Mouse (Mus musculus) midbrain, embryonic 14.5 days (tissue): ENCODE measurements at regions not wholly inside any gene's neighbourhood (a gene's known extent, or its start where the extent isn't known, plus 50 kb on each side); places are given as distances from the start of the nearest gene placed in this dataset.

Source experiments
- ATAC-seq: fragments of 200-750 bp; cut with Nextera tagmentation; 2 replicates; pipeline ENCODE4 v1.8.0; 2017; ENCODE audit warnings: moderate number of reproducible peaks, moderate library complexity; ENCODE audit not compliant: low FRiP score, low TSS enrichment
- DNase-seq: peaks from one replicate; pipeline ENCODE4 v3.0.0-alpha.2; 2015
- H3K27ac ChIP-seq: fragments of 300-500 bp; sonication (generic); replicated peaks from 2 replicates; pipeline ENCODE4 v1.5.1; 2014; ENCODE audit warnings: mild to moderate bottlenecking, low read depth, low read length, moderate library complexity
- H3K27me3 ChIP-seq: fragments of 300-500 bp; sonication (generic); 2 replicates; pipeline ENCODE4 v1.6.1; 2014; ENCODE audit warnings: low read length, control low read depth, mixed read lengths; ENCODE audit not compliant: control insufficient read depth, insufficient read depth
- H3K36me3 ChIP-seq: fragments of 300-500 bp; sonication (generic); 2 replicates; pipeline ENCODE4 v1.6.1; 2014; ENCODE audit warnings: low read length, control low read depth; ENCODE audit not compliant: control insufficient read depth, insufficient read depth
- H3K4me1 ChIP-seq: fragments of 300-500 bp; sonication (generic); 2 replicates; pipeline ENCODE4 v1.6.1; 2014; ENCODE audit warnings: mild to moderate bottlenecking, antibody characterized with exemption, low read length, control low read depth; ENCODE audit not compliant: control insufficient read depth, insufficient read depth
- H3K4me2 ChIP-seq: fragments of 300-500 bp; sonication (generic); 2 replicates; pipeline ENCODE4 v1.6.1; 2014; ENCODE audit warnings: mild to moderate bottlenecking, low read length, moderate library complexity
- H3K4me3 ChIP-seq: fragments of 300-500 bp; sonication (generic); replicated peaks from 2 replicates; pipeline ENCODE4 v1.5.1; 2014; ENCODE audit warnings: low read depth, low read length
- H3K9ac ChIP-seq: fragments of 300-500 bp; sonication (generic); replicated peaks from 2 replicates; pipeline ENCODE4 v1.6.1; 2014; ENCODE audit warnings: mild to moderate bottlenecking, low read length, moderate library complexity
- H3K9me3 ChIP-seq: fragments of 300-500 bp; sonication (generic); 2 replicates; pipeline ENCODE4 v1.6.1; 2016; ENCODE audit warnings: low read length, control low read depth, mixed read lengths; ENCODE audit not compliant: control insufficient read depth
- WGBS: fragments of 180-500 bp; shearing (Covaris S2); extraction: QIAGEN DNeasy Blood & Tissue Kit; methylation state at CpG from one replicate; pipeline ENCODE4 v1.1.7; 2014; 5-methylcytosine and 5-hydroxymethylcytosine counted together

GRCm38 (mm10) chr4:152755756-152756155, 278.1 kb upstream of the Kcnab2 start:
- H3K27ac ChIP-seq = peak overlapping the region; percentile 70; the same call in 1 of the 2 replicates
- H3K4me3 ChIP-seq = no peak overlapping the region
- DNase-seq = no peak
- WGBS = 95% methylated on average over 8 of the region's 8 CpGs
- no peak overlapping the region for H3K4me2 ChIP-seq
- H3K27me3 ChIP-seq = no peaks in the 10 kb centered on the region
- H3K4me1 ChIP-seq = no peaks in the 10 kb centered on the region
- ATAC-seq = no peak
- H3K9ac ChIP-seq = 0 out of 2 replicates have a peak overlapping the region, but pooled peaks have one; percentile 16
- H3K9me3 ChIP-seq = no peaks in the 10 kb centered on the region
- no peaks in the 10 kb centered on the region for H3K36me3 ChIP-seq

GRCm38 (mm10) chr4:152744366-152744765, 266.7 kb upstream of the Kcnab2 start:
- Histone ChIP-seq H3K27ac (0 out of 2 replicates have a peak overlapping the region, but pooled peaks have one; percentile 28), H3K36me3 (no peaks in the 10 kb centered on the region), H3K4me3 (no peak overlapping the region), H3K4me2 (no peak overlapping the region), H3K27me3 (no peaks in the 10 kb centered on the region), H3K9ac (no peak overlapping the region; the same call in 1 of the 2 replicates), H3K9me3 (no peaks in the 10 kb centered on the region), H3K4me1 (0 out of 2 replicates have a peak, but pooled peaks cover 7% of the 10 kb centered on the region)
- DNase-seq (peak; percentile 30), ATAC-seq (no peak)
- WGBS = 19% methylated on average over 11 of the region's 11 CpGs

- Histone ChIP-seq H3K27ac (no peak overlapping the region), H3K4me2 (no peak overlapping the region), H3K9ac (no peak overlapping the region), H3K9me3 (no peaks in the 10 kb centered on the region), H3K36me3 (no peaks in the 10 kb centered on the region), H3K4me1 (no peaks in the 10 kb centered on the region), H3K4me3 (no peak overlapping the region), H3K27me3 (no peaks in the 10 kb centered on the region)
- 91% methylated on average over 2 of the region's 2 CpGs for WGBS
- ATAC-seq (no peak), DNase-seq (no peak)
These were observed 255.3 kb upstream of the Kcnab2 start for GRCm38 (mm10) chr4:152733017-152733416.

GRCm38 (mm10) chr4:152731988-152732387, 254.3 kb upstream of the Kcnab2 start:
- Histone ChIP-seq H3K36me3 (no peaks in the 10 kb centered on the region), H3K9ac (no peak overlapping the region), H3K4me1 (no peaks in the 10 kb centered on the region), H3K9me3 (no peaks in the 10 kb centered on the region), H3K4me2 (no peak overlapping the region), H3K27ac (no peak overlapping the region), H3K27me3 (no peaks in the 10 kb centered on the region), H3K4me3 (no peak overlapping the region)
- ATAC-seq = no peak
- WGBS = 60% methylated on average over 10 of the region's 10 CpGs
- DNase-seq = peak; percentile 83

GRCm38 (mm10) chr4:152731082-152731720, 253.5 kb upstream of the Kcnab2 start:
- Histone ChIP-seq H3K36me3 (no peaks in the 10 kb centered on the region), H3K4me2 (no peak overlapping the region), H3K27me3 (no peaks in the 10 kb centered on the region), H3K9me3 (no peaks in the 10 kb centered on the region), H3K4me1 (peaks cover 2% of the 10 kb centered on the region), H3K9ac (no peak overlapping the region), H3K27ac (no peak overlapping the region), H3K4me3 (no peak overlapping the region)
- DNase-seq (no peak), ATAC-seq (no peak)
- 42% methylated on average over 10 of the region's 10 CpGs for WGBS

- Histone ChIP-seq H3K4me3 (no peak overlapping the region), H3K4me2 (no peak overlapping the region), H3K9me3 (no peaks in the 10 kb centered on the region), H3K9ac (no peak overlapping the region), H3K27me3 (no peaks in the 10 kb centered on the region), H3K27ac (no peak overlapping the region), H3K4me1 (peaks cover 18% of the 10 kb centered on the region), H3K36me3 (no peaks in the 10 kb centered on the region)
- no peak for ATAC-seq
- 93% methylated on average over 6 of the region's 6 CpGs for WGBS
- DNase-seq = no peak
These were observed 251.8 kb upstream of the Kcnab2 start for GRCm38 (mm10) chr4:152729421-152729820.

- no peaks in the 10 kb centered on the region for H3K36me3 ChIP-seq
- DNase-seq (peak; percentile 74), ATAC-seq (peak; percentile 46; the same call in 1 of the 2 replicates)
- WGBS = 16% methylated on average over 5 of the region's 5 CpGs
- H3K27ac ChIP-seq = peak overlapping the region; percentile 22
- H3K4me2 ChIP-seq = no peak overlapping the region; the same call in 1 of the 2 replicates
- no peak overlapping the region for H3K4me3 ChIP-seq
- H3K27me3 ChIP-seq = no peaks in the 10 kb centered on the region
- H3K9ac ChIP-seq = no peak overlapping the region
- no peaks in the 10 kb centered on the region for H3K9me3 ChIP-seq
- peaks cover 22% of the 10 kb centered on the region for H3K4me1 ChIP-seq
These were observed 248.2 kb upstream of the Kcnab2 start for GRCm38 (mm10) chr4:152725881-152726280.

- ATAC-seq = no peak
- Histone ChIP-seq H3K36me3 (no peaks in the 10 kb centered on the region), H3K27me3 (no peaks in the 10 kb centered on the region), H3K9me3 (no peaks in the 10 kb centered on the region), H3K27ac (peak overlapping the region; percentile 22; the same call in 1 of the 2 replicates), H3K4me1 (peaks cover 22% of the 10 kb centered on the region), H3K4me3 (no peak overlapping the region), H3K4me2 (no peak overlapping the region; the same call in 1 of the 2 replicates), H3K9ac (no peak overlapping the region)
- DNase-seq = peak; percentile 32
- 32% methylated on average over 6 of the region's 6 CpGs for WGBS
These were observed 247.8 kb upstream of the Kcnab2 start for GRCm38 (mm10) chr4:152725423-152725822.

GRCm38 (mm10) chr4:152724741-152725140, 247.1 kb upstream of the Kcnab2 start:
- Histone ChIP-seq H3K4me2 (no peak overlapping the region), H3K9me3 (no peaks in the 10 kb centered on the region), H3K4me3 (no peak overlapping the region), H3K27me3 (no peaks in the 10 kb centered on the region), H3K9ac (no peak overlapping the region), H3K4me1 (peaks cover 22% of the 10 kb centered on the region), H3K36me3 (no peaks in the 10 kb centered on the region), H3K27ac (no peak overlapping the region)
- WGBS = 72% methylated on average over 7 of the region's 7 CpGs
- DNase-seq = no peak
- ATAC-seq = no peak
